12 mouse cellular contexts compared by ENCODE assay signal in the genomic region with DNA sequence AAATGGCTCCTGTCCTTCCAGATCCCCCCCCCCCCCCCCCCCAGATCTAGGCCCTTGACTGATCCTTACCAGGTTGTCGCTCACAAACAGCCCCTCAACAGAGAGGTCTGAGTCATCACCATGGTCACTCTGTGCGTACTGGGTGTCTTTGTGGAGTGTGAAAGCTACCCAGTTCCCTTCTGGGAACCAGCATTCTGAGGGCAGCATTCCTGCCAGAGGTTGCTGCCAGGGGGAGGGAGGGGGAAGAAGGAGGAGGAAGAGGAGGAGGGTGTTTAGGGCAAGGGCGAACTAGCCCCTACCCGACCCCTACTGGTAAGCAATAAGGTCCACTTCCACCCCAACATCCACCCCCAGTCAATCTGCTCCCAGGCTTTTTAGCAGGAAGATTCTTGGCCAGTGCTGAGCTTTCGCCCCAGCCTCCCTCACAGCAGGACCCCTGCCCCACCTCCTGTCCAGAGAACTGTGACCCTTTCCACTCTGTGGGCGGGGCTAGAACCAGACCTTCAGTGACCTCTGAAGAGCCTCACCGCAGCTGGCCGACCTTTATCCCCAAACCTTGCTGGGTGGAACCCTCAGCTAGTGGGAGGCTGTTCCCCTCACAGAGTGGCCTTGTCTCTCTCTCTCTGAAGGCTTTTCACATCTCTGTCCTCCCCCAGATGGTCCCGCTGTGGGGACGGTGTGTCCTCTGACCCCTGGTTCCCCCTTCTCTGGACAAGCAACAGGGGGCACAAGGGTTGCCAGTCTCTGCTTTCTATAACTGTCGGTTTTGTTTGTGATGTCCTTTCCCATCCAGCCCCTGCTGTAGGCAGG.
DNase-seq lines count a peak whose midpoint lies in the region; ATAC-seq and TF ChIP-seq lines count a peak whose summit lies in the region.
"Had no signal": no experiment of that assay in that cellular context is flagged by ENCODE, and none has a peak within 500 bp of the region (broad histone marks: within the 10 kb centered on the region; RNA-seq: fewer than 3 reads in every experiment).

No protein-coding gene starts in this region.

- H3K9ac ChIP-seq in kidney, postnatal 0 days (ENCODE audit: low read depth, low read length), result no peak overlapping the region
- no peak overlapping the region for H3K9ac ChIP-seq in embryonic facial prominence, embryonic 12.5 days
- H3K9ac ChIP-seq in midbrain, embryonic 11.5 days (ENCODE audit: low read length), result no peak overlapping the region
- H3K9ac ChIP-seq: hindbrain, embryonic 13.5 days; limb, embryonic 15.5 days had no signal

- 14% methylated on average over 11 of the region's 11 CpGs for WGBS in kidney, postnatal 0 days
- WGBS in embryonic facial prominence, embryonic 12.5 days, result 8% methylated on average over 11 of the region's 11 CpGs
- WGBS in midbrain, embryonic 11.5 days, result 8% methylated on average over 11 of the region's 11 CpGs

- no peak overlapping the region for H3ac ChIP-seq in myocyte (ENCODE audit: control insufficient read depth, insufficient read length)

- no peak for TF ChIP-seq CTCF in kidney, postnatal 0 days (IDR thresholded peaks at IDR 0.05; ENCODE audit: low read depth)

- H3K27me3 ChIP-seq in kidney, postnatal 0 days (ENCODE audit: insufficient read depth, low read length), result no peaks in the 10 kb centered on the region
- H3K27me3 ChIP-seq in embryonic facial prominence, embryonic 12.5 days, result 0 out of 2 replicates have a peak, but pooled peaks cover 2% of the 10 kb centered on the region
- H3K27me3 ChIP-seq in myocyte (ENCODE audit: control insufficient read depth, insufficient read depth, insufficient read length), result no peaks in the 10 kb centered on the region
- no peaks in the 10 kb centered on the region for H3K27me3 ChIP-seq in midbrain, embryonic 11.5 days (ENCODE audit: control insufficient read depth, insufficient read depth, low read length)
- H3K27me3 ChIP-seq: hindbrain, embryonic 13.5 days; limb, embryonic 15.5 days had no signal

- H3K4me2 ChIP-seq in kidney, postnatal 0 days (ENCODE audit: low read length), result no peak overlapping the region
- H3K4me2 ChIP-seq in embryonic facial prominence, embryonic 12.5 days (replicated peaks), result no peak overlapping the region
- peak overlapping the region; percentile 18 for H3K4me2 ChIP-seq in myocyte (ENCODE audit: low read depth)
- H3K4me2 ChIP-seq in midbrain, embryonic 11.5 days, result no peak overlapping the region
- H3K4me2 ChIP-seq: hindbrain, embryonic 13.5 days; limb, embryonic 15.5 days had no signal

- no peaks in the 10 kb centered on the region for H3K79me2 ChIP-seq in myocyte (ENCODE audit: control insufficient read depth, insufficient read depth)

- H3K36me3 ChIP-seq in kidney, postnatal 0 days (ENCODE audit: insufficient read depth, low read length), result no peaks in the 10 kb centered on the region
- H3K36me3 ChIP-seq in embryonic facial prominence, embryonic 12.5 days, result no peaks in the 10 kb centered on the region
- H3K36me3 ChIP-seq in myocyte (ENCODE audit: control insufficient read depth, insufficient read depth), result no peaks in the 10 kb centered on the region
- H3K36me3 ChIP-seq in midbrain, embryonic 11.5 days (ENCODE audit: control insufficient read depth, insufficient read depth, low read length), result no peaks in the 10 kb centered on the region
- H3K36me3 ChIP-seq: hindbrain, embryonic 13.5 days; limb, embryonic 15.5 days had no signal

- no peaks in the 10 kb centered on the region for H3K4me1 ChIP-seq in kidney, postnatal 0 days (replicated peaks; ENCODE audit: insufficient read depth, low read length)
- no peaks in the 10 kb centered on the region for H3K4me1 ChIP-seq in embryonic facial prominence, embryonic 12.5 days
- peaks cover 9% of the 10 kb centered on the region for H3K4me1 ChIP-seq in midbrain, embryonic 11.5 days (ENCODE audit: control insufficient read depth, insufficient read depth, low read length)
- H3K4me1 ChIP-seq: limb, embryonic 15.5 days; megakaryocyte, embryonic 14.5 days had no signal

- no peak overlapping the region for H3K27ac ChIP-seq in kidney, postnatal 0 days
- H3K27ac ChIP-seq in embryonic facial prominence, embryonic 12.5 days, result no peak overlapping the region
- no peak overlapping the region for H3K27ac ChIP-seq in midbrain, embryonic 11.5 days (ENCODE audit: low read depth, low read length)
- H3K27ac ChIP-seq: limb, embryonic 15.5 days had no signal

- no peaks in the 10 kb centered on the region for H3K9me3 ChIP-seq in kidney, postnatal 0 days (replicated peaks; ENCODE audit: low read length)
- H3K9me3 ChIP-seq in embryonic facial prominence, embryonic 12.5 days, result no peaks in the 10 kb centered on the region
- no peaks in the 10 kb centered on the region for H3K9me3 ChIP-seq in midbrain, embryonic 11.5 days (ENCODE audit: control insufficient read depth, low read length)
- H3K9me3 ChIP-seq: hindbrain, embryonic 13.5 days; limb, embryonic 15.5 days; megakaryocyte, embryonic 14.5 days had no signal

- TF ChIP-seq POLR2A in myocyte (IDR thresholded peaks at IDR 0.05; ENCODE audit: insufficient read length, low read depth), result no peak

- peak; percentile 13 for DNase-seq in kidney, postnatal 0 days (ENCODE audit: low spot score)
- DNase-seq in kidney, postnatal 10 days, result no peak
- peak; percentile 77 for DNase-seq in ZHBTc4 (ENCODE audit: low read depth, low spot score)
- DNase-seq in cerebellum, adult 8-10 months, result no peak
- no peak for DNase-seq in midbrain, embryonic 11.5 days (ENCODE audit: low spot score, missing footprints)
- no peak for DNase-seq in gastrocnemius, adult 18-20 months (ENCODE audit: low spot score)
- DNase-seq: cerebellum, adult 9-11 months had no signal

- peak; percentile 33; the same call in 1 of the 2 replicates for ATAC-seq in kidney, postnatal 0 days (replicated peaks; ENCODE audit: low FRiP score, low read depth)
- 0 out of 2 replicates have a peak, but pooled peaks have one; percentile 36 for ATAC-seq in embryonic facial prominence, embryonic 12.5 days (ENCODE audit: insufficient number of reproducible peaks, insufficient read depth, low FRiP score, low TSS enrichment)
- ATAC-seq in midbrain, embryonic 11.5 days (ENCODE audit: low FRiP score), result no peak

- no peak overlapping the region for H3K4me3 ChIP-seq in kidney, postnatal 0 days (replicated peaks; ENCODE audit: low read depth, low read length)
- no peak overlapping the region for H3K4me3 ChIP-seq in embryonic facial prominence, embryonic 12.5 days
- H3K4me3 ChIP-seq in myocyte, result no peak overlapping the region
- no peak overlapping the region for H3K4me3 ChIP-seq in midbrain, embryonic 11.5 days (ENCODE audit: low read depth, low read length)
- H3K4me3 ChIP-seq: hindbrain, embryonic 13.5 days; limb, embryonic 15.5 days; megakaryocyte, embryonic 14.5 days had no signal

TF ChIP-seq in myocyte, 11 proteins besides CTCF, POLR2A, EP300 and RAD21:
- TF ChIP-seq POLR2AphosphoS2 (IDR thresholded peaks at IDR 0.05; ENCODE audit: insufficient read length, low read depth) (no peak), E2F4 (IDR thresholded peaks at IDR 0.05; ENCODE audit: insufficient read depth) (no peak), REST (IDR thresholded peaks at IDR 0.05; ENCODE audit: insufficient read depth, insufficient read length) (no peak), TCF12 (IDR thresholded peaks at IDR 0.05; ENCODE audit: insufficient read depth, poor library complexity, severe bottlenecking) (no peak), USF1 (IDR thresholded peaks at IDR 0.05; ENCODE audit: low read depth) (no peak), CEBPB (IDR thresholded peaks at IDR 0.05; ENCODE audit: insufficient read depth, poor library complexity, severe bottlenecking) (no peak), TCF3 (IDR thresholded peaks at IDR 0.05; ENCODE audit: insufficient read length, low read depth) (no peak), SRF (IDR thresholded peaks at IDR 0.05; ENCODE audit: control insufficient read depth, insufficient read length, low read depth) (no peak), MAX (IDR thresholded peaks at IDR 0.05; ENCODE audit: low read depth) (no peak), MYOD1 (IDR thresholded peaks at IDR 0.05; ENCODE audit: control insufficient read depth in 1 of 3, insufficient read length in 2 of 3, low read depth in 2 of 3) (no peak), MYOG (IDR thresholded peaks at IDR 0.05; ENCODE audit: control insufficient read depth in 1 of 3, insufficient read depth in 1 of 3, insufficient read length in 2 of 3, low read depth in 2 of 3) (no peak)

Comparison
In these comparisons a context has a peak if more than half of its experiments do, and no peak if none do; other contexts are left out.
1. DNase-seq: peak in kidney, postnatal 0 days (single experiment) and ZHBTc4 (single experiment); none in kidney, postnatal 10 days (single experiment), cerebellum, adult 8-10 months (single experiment), midbrain, embryonic 11.5 days (single experiment) and gastrocnemius, adult 18-20 months (single experiment).